Mouse (Mus musculus) embryonic fibroblast, embryonic 13.5 days (primary cell): ENCODE measurements around the gene Map9. TPM values are rescaled to one million over a fixed set of nuclear protein-coding genes. Genes with fewer than 3 reads are reported as not detected.
"Not testable (repeated sequence)": the region's sequence is repeated elsewhere in the genome, so short reads cannot be mapped to it uniquely, and the experiment has no call there.

Experiments
- H3K27ac ChIP-seq: 2 replicates; pipeline ENCODE4 v1.5.1; 2012; ENCODE audit warnings: low read length, control low read depth, inconsistent platforms; ENCODE audit not compliant: insufficient read depth
- H3K4me1 ChIP-seq: 2 replicates; pipeline ENCODE4 v1.6.1; 2011; ENCODE audit warnings: low read length; ENCODE audit not compliant: control insufficient read depth, insufficient read depth
- H3K4me3 ChIP-seq: 2 replicates; pipeline ENCODE4 v1.5.1; 2011; ENCODE audit warnings: mild to moderate bottlenecking, control low read depth, low read length; ENCODE audit not compliant: insufficient read depth
- CTCF ChIP-seq: IDR thresholded peaks from 2 replicates; pipeline ENCODE4 v1.5.1; 2011; ENCODE audit warnings: mild to moderate bottlenecking, control low read depth, low read length, moderate library complexity, borderline replicate concordance; ENCODE audit not compliant: insufficient read depth
- POLR2A ChIP-seq: IDR thresholded peaks from 2 replicates; pipeline ENCODE4 v1.6.1; 2011; ENCODE audit warnings: low read depth, mild to moderate bottlenecking, control low read depth, low read length, moderate library complexity
- polyA plus RNA-seq: library from polyadenylated mRNA; stranded (reverse); fragments of >200 nt; gene quantifications from 2 replicates; pipeline ENCODE4 v1.2.4, GENCODE M21; 2011; ENCODE audit warnings: low read depth; ENCODE audit not compliant: missing spikeins, insufficient read length

The Map9 gene
- polyA plus RNA-seq, 1 experiment, result 10.4 TPM

DNA sequence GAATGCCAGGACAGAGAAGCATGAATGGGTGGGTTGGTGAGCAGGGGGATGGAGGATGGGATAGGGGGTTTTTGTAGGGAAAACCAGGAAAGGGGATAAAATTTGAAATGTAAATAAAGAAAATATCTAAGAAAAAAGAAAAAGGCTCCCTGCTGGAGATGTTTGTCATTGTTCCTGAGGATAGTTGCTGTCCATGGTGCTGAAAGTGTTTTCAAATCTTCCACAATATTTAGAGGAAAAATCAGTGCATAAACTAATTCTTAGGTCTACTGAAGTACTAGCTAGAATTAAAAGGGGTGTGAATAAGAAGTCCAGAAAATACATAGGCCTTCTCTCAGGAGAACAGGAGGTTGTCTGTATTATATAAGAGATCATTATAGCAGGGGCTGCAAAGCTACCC, 54.6 kb downstream of the Map9 start:
- TF ChIP-seq POLR2A (no peak), CTCF (no peak)
- no peak overlapping the region for H3K4me3 ChIP-seq
- H3K27ac ChIP-seq, result no peak overlapping the region
- H3K4me1 ChIP-seq, result no peaks in the 10 kb centered on the region

DNA sequence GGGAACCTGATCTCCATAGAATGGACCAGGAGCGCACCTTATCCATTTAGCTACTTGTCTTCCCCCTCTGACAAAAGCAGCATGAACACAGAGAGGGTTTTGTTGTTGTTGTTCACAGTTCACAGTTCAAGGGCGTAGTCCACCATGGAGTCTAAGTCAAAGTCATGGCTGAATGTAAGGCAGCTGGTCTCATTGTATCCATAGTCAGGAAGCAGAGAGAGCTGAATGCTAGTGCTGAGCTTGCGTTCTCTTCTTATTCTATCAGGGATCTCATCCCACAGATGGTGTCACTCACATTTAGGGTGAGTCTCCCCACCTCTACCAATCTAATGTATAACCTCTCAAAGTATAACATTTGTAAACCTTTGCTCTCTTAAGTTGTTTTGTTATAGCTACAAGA, 60.1 kb downstream of the Map9 start:
- H3K27ac ChIP-seq, result no peak overlapping the region
- no peaks in the 10 kb centered on the region for H3K4me1 ChIP-seq
- H3K4me3 ChIP-seq, result no peak overlapping the region
- no peak for TF ChIP-seq POLR2A
- no peak for TF ChIP-seq CTCF

DNA sequence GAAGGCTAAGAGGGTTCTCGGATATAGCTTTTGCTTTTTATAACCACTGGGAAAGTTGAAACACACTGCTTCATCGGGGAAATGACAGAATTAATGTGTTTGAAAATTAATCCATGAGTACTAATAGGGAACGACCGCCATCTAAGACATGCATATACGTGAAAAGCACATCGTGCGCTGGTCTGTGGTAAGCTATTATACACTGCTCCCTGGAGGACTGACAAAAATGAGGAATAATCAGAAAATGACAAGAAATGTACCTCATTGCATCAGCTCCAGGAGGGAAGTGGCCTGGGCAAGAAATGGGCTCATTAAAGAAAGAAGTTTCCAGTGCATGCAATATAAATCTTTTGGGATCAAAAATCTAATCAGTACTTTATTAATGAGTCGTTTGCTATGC, 77.5 kb downstream of the Map9 start:
- Histone ChIP-seq H3K27ac (no peak overlapping the region), H3K4me1 (no peaks in the 10 kb centered on the region), H3K4me3 (no peak overlapping the region)
- TF ChIP-seq POLR2A (no peak), CTCF (no peak)

DNA sequence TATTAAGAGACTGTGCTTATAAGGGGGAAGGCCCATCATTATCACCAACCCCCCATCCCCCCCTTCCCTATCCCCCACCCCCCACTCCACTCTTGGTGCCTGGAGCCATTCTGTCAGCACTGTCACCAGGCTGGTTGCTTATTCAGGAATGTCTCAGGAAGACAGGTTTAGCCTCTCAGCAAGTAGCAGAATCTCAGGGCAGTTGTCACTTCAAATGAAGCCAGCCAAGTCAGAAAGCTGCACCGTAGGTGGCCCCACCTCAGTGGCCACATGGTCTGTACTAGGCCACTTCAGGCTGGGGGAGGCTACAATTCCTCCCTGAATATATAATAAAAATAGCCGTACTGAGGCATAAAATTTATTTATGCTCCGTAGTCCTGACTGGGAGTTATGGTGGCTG, 83.1 kb downstream of the Map9 start:
- TF ChIP-seq CTCF (no peak), POLR2A (no peak)
- no peaks in the 10 kb centered on the region for H3K4me1 ChIP-seq
- no peak overlapping the region for H3K4me3 ChIP-seq
- no peak overlapping the region for H3K27ac ChIP-seq

DNA sequence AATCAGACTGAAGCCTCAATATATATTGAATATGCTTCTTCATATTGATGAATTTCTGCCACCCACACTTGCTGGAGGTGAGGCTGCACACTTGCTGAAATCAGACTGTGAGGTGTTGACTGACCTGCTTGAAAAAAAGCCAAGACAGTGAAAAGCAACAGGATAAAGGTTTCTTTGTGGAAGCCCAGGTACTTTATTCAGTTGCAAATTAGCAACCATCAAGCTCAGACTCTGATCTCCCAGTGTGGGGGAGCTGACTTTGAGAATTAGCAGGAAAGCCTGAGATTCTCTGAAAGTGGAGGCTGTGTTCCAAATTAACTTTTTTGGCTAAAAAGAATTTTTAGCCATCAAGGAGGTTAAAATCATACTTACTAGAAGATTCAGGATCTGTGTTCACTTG, 83.8 kb downstream of the Map9 start:
- not testable (repeated sequence) for H3K4me1 ChIP-seq, H3K4me3 ChIP-seq, H3K27ac ChIP-seq

Other genes with a start within 250 kb of the Map9 start
- 0.67 and 2.0 TPM in 2 replicates for gene Gucy1a1, start 212.3 kb upstream of the Map9 start, polyA plus RNA-seq
- gene Npy2r, start 190.0 kb downstream of the Map9 start, polyA plus RNA-seq, result 0.49 TPM in 1 of 2 replicates, not detected in the other